Mouse (Mus musculus): ENCODE measurements at regions not wholly inside any gene's neighbourhood (a gene's known extent, or its start where the extent isn't known, plus 50 kb on each side); places are given as distances from the start of the nearest gene placed in this dataset.

- DNase-seq (ENCODE audit: low spot score): peak; percentile 37
These were observed 374.0 kb upstream of the Trib2 start for GRCm38 (mm10) chr12:16190706-16191105.

DNA sequence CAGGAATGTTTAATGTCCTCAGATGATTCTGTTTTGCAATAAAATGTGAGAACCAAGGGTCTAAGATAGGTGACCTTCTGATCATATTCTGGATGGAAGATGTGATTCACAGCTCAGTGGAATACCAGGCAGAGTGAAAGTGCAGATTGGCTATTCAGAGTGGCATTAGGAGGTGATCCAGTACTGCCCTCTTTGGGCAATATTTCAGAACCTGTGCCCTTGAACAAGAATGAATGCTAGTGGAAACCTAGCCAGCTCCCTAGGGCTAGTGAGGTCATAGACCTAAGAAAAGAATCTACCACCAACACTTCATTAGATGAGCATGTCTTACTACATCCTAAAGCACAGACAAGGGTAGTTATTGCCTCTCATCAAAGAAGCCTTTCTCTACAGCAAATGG lies 372.7 kb upstream of the Trib2 start:
- DNase-seq (ENCODE audit: low spot score): no peak

DNA sequence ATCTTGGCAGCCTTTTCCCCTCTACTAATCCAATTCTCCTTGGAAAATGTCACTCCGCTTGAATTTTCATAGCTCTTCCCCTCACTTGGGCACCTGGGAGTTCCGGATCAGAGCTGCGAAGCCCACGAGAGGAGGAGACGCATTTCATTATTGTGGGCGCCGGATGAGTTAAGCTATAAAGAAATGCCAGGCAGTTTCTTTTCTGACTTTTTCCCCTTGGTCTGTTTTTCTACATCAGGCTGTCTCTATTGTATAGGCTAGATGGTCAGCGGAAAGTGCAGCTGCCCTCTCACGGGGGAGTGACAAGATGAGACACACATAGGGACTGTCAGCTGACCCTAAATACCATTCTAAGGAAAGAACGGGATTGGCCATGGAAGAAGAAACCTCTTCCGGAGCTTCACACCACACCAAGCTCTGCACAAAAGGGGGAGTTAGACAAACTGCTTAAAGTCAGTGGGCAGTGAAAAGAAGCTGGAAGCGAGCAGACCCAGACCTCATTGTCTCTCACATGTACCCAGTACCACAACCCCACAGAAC lies 369.3 kb upstream of the Trib2 start:
- DNase-seq (ENCODE audit: low spot score): no peak

GRCm38 (mm10) chr12:16185431-16185923 lies 368.8 kb upstream of the Trib2 start:
- DNase-seq (ENCODE audit: low spot score): peak; percentile 71

DNA sequence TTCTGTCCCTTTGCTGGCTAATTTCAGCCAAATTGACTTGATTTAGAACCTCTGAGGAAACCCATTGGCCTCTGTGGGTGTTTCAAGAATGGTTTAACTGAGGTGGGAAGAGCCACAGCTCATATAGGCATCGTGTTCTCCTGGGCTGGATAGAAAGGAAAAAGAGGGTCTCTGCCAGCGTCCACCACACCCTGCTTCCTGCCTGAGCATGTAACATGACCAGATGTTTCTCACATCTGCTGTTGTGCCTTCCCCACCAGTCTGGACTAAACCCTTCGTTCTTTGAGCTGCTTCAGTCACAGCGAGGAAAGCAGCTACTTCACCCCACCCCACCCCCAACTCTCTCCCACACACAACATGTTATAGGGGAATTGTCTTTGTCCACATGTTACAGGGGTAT lies 366.3 kb upstream of the Trib2 start:
- DNase-seq (ENCODE audit: low spot score): no peak

DNA sequence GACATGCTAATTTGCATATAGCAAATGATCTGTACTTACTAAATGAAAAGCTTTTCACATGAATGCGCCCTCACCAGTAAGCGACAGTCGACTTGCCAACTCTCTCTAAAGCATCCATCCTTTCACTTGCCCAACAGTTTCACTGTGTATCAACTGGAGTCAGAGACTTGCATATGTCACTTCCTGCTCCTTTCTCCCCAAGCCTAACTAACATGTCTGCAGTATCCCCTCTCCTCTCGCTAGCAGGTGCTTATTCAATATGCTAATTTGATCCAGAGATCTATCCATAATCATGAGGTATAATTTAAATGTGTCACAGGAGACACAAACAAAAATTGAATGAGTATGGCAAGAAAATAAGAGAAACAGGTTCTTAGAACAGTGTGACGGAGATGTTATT lies 364.9 kb upstream of the Trib2 start:
- no peak for DNase-seq (ENCODE audit: low spot score)

- no peak for DNase-seq (ENCODE audit: low spot score)
These were observed 363.2 kb upstream of the Trib2 start for GRCm38 (mm10) chr12:16179897-16180296.

- no peak for DNase-seq (ENCODE audit: low spot score)
These were observed 359.6 kb upstream of the Trib2 start for GRCm38 (mm10) chr12:16176326-16176725.

- DNase-seq (ENCODE audit: low spot score): no peak
These were observed 355.5 kb upstream of the Trib2 start for GRCm38 (mm10) chr12:16172176-16172575.

DNA sequence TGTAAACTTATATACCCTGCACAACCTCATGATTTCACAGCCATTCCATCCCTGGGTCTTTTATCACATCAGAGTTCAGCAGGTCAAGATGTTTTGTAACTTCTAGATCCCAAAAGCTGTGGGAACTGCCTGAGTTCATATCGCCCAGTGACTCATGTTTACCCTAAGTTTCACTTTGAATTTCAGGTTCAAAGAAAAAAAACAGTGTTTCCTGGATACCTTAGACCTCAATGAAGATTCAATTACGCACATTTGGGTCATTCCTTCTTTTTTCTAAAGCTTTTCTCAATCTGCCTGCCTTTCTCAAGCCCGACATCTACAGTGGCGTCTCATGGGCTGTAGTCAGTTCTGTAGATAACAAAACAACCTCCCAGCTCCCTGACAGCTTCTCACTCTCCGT lies 354.9 kb upstream of the Trib2 start:
- no peak for DNase-seq (ENCODE audit: low spot score)

GRCm38 (mm10) chr12:16169781-16170535 lies 353.2 kb upstream of the Trib2 start:
- DNase-seq (ENCODE audit: low spot score): peak; percentile 6

DNA sequence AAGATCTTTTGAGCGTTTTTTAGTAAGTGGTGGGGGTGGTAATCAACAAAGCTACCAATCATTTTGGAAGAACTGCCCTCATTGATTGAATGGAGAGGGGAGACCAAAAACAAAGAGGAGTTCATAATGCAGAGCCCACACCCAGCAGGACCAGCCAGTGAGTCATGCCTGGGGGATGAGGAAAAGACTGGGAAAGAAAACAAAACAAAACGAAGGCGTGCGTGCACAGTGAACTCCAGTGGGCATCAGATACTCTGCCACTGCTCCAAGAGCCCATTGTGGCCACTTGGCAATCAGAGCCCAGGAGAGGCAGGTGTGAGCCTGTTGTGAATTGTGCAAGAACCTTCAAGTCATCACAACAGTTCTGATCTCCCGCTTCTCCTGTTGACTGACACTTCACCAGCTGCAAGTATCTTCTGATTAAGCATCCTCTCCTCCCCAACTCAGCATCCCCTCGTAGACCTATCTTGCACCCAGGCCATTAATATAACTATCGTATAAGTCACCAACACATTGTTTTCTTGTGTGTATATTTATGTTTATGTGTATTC lies 351.1 kb upstream of the Trib2 start:
- no peak for DNase-seq (ENCODE audit: low spot score)

GRCm38 (mm10) chr12:16165126-16165525 lies 348.4 kb upstream of the Trib2 start:
- DNase-seq (ENCODE audit: low spot score): no peak

- DNase-seq (ENCODE audit: low spot score): no peak
These were observed 345.2 kb upstream of the Trib2 start for GRCm38 (mm10) chr12:16161947-16162346.

GRCm38 (mm10) chr12:16157896-16158295 lies 341.2 kb upstream of the Trib2 start:
- DNase-seq (ENCODE audit: low spot score): no peak

DNA sequence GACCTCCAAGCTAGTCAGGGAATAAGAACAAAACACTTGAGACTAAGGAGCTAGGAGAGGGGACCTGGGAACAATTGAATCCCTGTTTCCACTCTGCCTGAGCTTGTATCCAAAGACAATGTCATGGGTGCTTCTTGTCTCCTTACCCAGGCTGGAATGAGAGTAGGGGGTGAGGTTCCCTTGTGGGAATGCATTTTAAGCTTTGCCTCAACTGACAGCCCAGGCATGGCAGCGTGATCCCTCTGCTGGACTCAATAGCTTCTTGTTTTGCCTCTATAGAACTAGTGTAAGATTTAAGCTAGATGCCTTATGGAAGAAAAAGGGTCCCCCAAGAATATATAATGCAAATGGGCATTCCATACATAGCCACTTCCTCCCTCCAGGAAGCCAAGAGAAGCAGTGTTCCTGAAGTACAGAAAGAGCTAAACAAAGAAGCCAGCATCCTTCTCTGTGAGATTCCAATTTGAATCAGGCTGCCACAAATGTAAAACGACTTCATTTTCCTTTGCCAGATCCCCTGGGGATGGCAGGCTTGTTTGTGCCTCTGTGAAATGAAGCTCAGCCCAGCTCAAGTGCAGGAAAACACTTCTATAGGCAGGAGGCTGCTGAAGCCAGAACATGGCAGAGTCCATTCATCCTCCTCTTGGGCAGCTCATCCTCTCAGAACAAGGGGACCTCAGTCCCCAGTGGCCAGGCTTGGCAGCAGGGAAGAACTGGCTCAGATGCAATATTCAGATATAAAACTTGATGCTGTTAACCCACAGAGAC lies 339.3 kb upstream of the Trib2 start:
- DNase-seq (ENCODE audit: low spot score): no peak

- DNase-seq (ENCODE audit: low spot score): no peak
These were observed 337.5 kb upstream of the Trib2 start for GRCm38 (mm10) chr12:16154256-16154655.

DNA sequence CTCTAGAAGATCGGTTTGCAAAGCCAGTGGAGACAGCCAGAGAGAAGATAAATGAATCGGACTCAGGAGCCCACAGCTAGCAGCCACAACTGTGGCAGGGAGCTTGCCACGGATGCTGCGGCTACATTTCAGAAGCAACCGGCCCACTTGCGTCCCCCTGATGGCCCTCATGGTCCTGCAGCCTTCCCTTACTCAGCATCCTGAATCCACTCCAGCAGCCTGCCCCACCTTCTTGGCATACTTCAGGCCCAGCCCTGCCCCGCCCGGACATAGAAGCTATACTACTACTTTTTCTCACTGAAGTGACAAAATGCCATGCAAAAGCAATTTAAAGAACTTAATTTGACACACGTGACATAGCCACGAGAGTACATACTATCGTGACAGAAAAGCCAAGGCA lies 335.4 kb upstream of the Trib2 start:
- DNase-seq (ENCODE audit: low spot score): no peak

DNA sequence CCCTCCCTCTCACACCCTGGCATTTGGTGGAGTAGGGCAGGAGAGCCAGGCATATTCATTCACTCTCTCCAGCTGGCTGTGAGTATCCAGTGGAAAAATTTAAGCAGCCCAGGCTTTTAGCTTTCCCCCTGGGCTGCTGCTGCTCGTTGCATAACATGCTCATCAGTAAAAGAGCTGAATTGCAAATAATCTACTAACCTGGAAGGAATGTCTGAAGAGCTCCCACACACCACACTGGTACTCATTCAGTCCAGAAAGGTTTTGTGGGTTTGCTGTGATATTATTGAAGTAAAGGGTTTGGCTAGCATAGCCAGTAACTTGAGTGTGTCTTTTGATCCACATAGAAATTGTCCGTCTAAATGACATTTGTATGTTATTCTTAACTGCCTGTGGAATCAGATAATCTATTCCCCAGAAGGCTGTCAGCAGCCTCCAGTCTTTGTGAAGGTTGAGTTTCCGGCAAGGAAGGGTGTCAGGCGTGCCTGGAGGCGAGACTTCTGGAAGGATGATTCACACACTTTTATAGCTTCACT lies 334.5 kb upstream of the Trib2 start:
- no peak for DNase-seq (ENCODE audit: low spot score)

DNA sequence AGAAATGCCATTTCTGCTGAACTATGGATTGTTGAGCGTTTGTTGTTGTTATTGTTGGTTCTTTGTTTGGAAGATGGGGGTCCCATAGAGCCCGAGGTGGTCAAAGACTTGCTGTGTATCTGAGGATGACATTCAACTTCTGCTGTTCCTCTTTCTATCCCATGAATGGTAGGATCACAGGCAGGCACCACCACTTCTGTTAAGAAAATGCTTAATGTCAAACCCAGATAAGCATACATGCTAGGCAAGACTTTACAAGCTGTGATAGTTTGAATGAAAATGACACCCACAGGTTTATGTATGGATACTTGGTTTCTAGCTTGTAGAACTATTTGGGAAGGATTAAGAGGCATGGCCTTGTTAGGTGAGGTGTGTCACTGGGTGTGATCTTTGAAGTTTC lies 330.2 kb upstream of the Trib2 start:
- DNase-seq (ENCODE audit: low spot score): no peak

DNA sequence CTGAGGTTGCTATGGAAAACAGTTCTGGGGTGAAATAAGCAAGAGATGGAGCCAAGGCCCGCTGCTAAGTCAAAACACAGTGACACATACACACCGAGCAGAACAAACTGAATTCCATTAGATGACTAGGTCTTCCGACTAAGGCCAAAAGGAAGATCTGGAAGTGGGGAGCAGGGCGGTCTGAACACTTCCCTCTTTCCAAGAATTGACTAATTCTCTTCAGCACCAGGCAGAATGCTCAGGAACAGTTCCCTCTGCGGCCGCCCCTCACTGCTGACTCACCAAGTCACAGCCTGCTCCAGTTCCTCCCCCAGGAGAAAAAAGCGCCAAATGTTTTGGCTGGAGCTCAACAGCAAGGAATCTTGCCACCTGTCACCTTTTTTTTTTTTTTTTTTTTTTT lies 328.9 kb upstream of the Trib2 start:
- no peak for DNase-seq (ENCODE audit: low spot score)

DNA sequence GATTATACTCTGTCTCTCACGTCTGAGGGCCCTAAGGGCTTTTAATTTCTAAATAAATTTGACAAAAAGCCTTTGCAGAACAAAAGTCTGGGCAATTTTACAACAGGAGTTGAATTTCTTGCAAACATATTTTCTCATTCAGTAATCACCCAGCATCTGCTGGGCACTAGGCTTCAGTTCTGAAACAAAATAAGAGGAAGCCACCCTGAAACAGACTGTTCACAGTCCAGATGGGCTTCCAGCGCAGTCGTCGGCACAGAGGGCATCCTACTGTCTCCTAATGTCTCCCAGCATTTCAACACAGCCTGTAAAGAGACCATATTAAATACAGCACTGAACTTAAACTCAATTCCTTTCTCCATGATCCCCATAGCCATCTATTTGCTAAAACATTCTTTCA lies 324.5 kb upstream of the Trib2 start:
- DNase-seq (ENCODE audit: low spot score): no peak

Data from thymus, postnatal 0 days (tissue).